Mouse (Mus musculus): ENCODE measurements around the gene Tuba1b. TPM values are rescaled to one million over a fixed set of nuclear protein-coding genes. Genes with fewer than 3 reads are reported as not detected.
A peak's percentile ranks its signal among the peaks of the same experiment; 100 is the strongest.

The Tuba1b gene
- polyA plus RNA-seq, 1 experiment from 2014 or later, result 2,216 TPM

DNA sequence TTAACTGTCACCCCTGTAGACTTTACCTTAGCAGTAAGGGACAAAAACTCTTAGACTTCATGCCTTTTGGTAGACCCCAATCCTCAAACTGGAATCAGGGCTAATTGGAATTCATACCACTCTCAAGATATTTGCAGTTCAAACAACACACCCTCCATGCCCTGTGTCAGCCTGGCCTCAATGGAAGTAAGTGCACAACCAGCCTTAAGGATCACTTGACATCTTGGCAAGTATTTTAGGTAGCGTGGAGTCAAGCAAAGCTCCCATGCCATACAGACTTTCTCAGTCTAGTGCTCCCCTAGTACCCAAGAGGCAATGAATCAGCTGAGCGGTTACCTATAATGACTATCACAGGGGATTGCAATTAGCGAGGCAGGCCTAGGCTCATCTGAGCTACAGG is 3.4 kb downstream of the Tuba1b start:
- no peak for TF ChIP-seq CTCF (IDR thresholded peaks at IDR 0.05; ENCODE audit: low read depth)
- no peaks in the 10 kb centered on the region for H3K27me3 ChIP-seq (ENCODE audit: insufficient read depth, low read length)
- H3K27ac ChIP-seq (ENCODE audit: low read depth), result no peak overlapping the region
- peak; percentile 19 for DNase-seq
- whole genome bisulfite sequencing, result 76% methylated on average over 3 of the region's 3 CpGs
- peaks cover 18% of the 10 kb centered on the region for H3K36me3 ChIP-seq (ENCODE audit: insufficient read depth)
- no peak overlapping the region for H3K9ac ChIP-seq
- H3K4me1 ChIP-seq (ENCODE audit: insufficient read depth), result peaks cover 5% of the 10 kb centered on the region; the same call in 1 of the 2 replicates
- ATAC-seq (ENCODE audit: insufficient read depth), result no peak
- H3K4me3 ChIP-seq (ENCODE audit: low read depth, low read length), result no peak overlapping the region
- H3K4me2 ChIP-seq, result no peak overlapping the region
- no peaks in the 10 kb centered on the region for H3K9me3 ChIP-seq (ENCODE audit: low read depth, low read length)

DNA sequence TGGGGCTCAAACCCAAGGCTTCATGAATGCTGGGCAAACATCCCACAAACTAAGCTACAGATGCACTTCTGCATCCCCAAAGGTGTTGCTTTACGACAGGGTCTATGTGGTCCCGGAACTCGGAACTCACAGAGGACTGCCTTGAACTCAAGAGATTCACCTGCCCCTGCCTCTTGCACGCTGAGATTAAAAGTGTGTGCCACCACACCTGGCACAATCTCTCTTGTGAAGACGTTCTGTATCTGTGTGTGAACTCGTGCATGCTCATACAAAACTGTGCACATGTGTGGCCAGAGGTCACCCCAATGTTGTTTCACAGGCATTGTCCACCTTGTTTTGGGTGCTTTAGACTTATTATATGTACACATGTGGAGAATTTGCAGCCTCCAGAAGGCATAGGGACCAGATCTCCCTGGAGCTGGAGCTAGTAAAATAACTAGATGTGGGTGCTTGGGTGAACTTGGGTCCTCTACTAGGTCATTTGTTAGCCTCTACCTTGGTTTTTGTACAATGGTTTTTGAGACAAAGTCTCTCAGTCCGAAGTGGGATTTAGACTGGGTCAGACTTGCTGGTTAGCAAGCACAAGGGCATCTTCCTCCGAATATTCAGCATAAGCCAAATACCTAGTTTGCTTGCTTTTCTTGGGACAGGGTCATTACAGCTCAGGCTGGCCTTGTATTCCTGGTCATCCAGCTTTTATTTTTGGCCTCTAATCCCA is 4.2 kb downstream of the Tuba1b start:
- no peak for TF ChIP-seq CTCF (IDR thresholded peaks at IDR 0.05; ENCODE audit: low read depth)
- no peak for DNase-seq
- Histone ChIP-seq H3K27ac (ENCODE audit: low read depth) (no peak overlapping the region), H3K4me3 (ENCODE audit: low read depth, low read length) (no peak overlapping the region), H3K4me1 (ENCODE audit: insufficient read depth) (peaks cover 1% of the 10 kb centered on the region; the same call in 1 of the 2 replicates), H3K4me2 (no peak overlapping the region), H3K9ac (0 out of 2 replicates have a peak overlapping the region, but pooled peaks have one; percentile 13), H3K9me3 (ENCODE audit: low read depth, low read length) (no peaks in the 10 kb centered on the region), H3K36me3 (ENCODE audit: insufficient read depth) (peaks cover 18% of the 10 kb centered on the region), H3K27me3 (ENCODE audit: insufficient read depth, low read length) (no peaks in the 10 kb centered on the region)
- 37% methylated on average over 8 of the region's 8 CpGs for WGBS
- no peak for ATAC-seq (ENCODE audit: insufficient read depth)

DNA sequence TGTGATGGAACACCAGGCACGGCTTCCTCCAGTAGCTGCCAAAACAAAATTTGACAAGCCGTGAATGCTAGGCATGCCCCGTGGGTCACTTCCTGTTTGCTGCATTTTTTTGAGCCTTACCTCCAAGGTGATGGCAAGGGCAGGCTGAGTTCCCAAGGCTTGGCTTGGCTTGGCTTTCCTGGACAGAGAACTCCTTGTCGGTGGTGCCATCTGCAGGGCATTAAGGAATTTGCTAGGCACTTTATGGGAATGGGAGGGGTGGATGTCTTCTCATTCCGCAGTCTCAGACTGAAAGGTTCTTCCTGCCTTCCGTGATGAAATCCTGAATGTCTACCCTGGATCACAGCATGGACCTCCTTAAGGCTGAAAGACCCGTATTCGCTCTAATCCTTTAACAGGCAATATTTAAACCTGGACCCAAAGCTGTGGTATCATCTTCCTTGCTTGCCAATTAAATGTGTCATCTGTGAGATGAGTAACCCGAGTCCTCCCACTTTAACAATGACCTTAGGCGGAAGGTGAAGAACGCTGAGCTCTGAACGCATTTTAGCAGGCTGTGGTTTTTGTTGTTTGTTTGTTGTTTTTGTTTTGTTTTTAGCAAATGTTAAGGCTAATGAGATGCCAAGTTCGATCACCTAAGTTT is 5.6 kb downstream of the Tuba1b start:
- 0 out of 2 replicates have a peak overlapping the region, but pooled peaks have one; percentile 15 for H3K4me2 ChIP-seq
- no peaks in the 10 kb centered on the region for H3K9me3 ChIP-seq (ENCODE audit: low read depth, low read length)
- peak; percentile 69 for ATAC-seq (ENCODE audit: insufficient read depth)
- H3K36me3 ChIP-seq (ENCODE audit: insufficient read depth), result peaks cover 18% of the 10 kb centered on the region
- DNase-seq, result peak; percentile 90
- H3K27me3 ChIP-seq (ENCODE audit: insufficient read depth, low read length), result no peaks in the 10 kb centered on the region
- WGBS, result 13% methylated on average over 13 of the region's 13 CpGs
- no peak overlapping the region for H3K27ac ChIP-seq (ENCODE audit: low read depth)
- no peak overlapping the region for H3K4me3 ChIP-seq (ENCODE audit: low read depth, low read length)
- TF ChIP-seq CTCF (IDR thresholded peaks at IDR 0.05; ENCODE audit: low read depth), result peak; percentile 81
- H3K9ac ChIP-seq, result no peak overlapping the region
- no peaks in the 10 kb centered on the region for H3K4me1 ChIP-seq (ENCODE audit: insufficient read depth)

DNA sequence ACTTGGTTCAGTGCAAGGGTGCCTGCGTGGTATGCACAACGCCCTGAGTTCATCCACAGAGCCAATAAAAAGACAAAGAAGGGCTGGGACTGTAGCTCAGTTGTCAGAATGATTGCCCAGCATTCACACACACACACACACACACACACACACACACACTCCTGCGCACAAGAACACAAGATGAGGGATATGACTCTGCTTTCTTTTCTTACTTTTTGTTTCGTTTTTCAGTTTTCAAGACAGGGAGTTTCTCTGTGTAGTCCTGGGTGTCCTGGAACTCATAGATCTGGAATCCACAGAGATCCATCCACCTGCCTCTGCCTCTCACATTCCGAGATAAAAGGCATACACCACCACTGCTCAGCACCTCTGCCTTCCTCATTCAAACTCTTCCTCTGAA is 6.8 kb downstream of the Tuba1b start:
- Histone ChIP-seq H3K4me1 (ENCODE audit: insufficient read depth) (no peaks in the 10 kb centered on the region), H3K9ac (no peak overlapping the region), H3K36me3 (ENCODE audit: insufficient read depth) (peaks cover 13% of the 10 kb centered on the region), H3K9me3 (ENCODE audit: low read depth, low read length) (no peaks in the 10 kb centered on the region), H3K4me2 (no peak overlapping the region), H3K27me3 (ENCODE audit: insufficient read depth, low read length) (no peaks in the 10 kb centered on the region), H3K4me3 (ENCODE audit: low read depth, low read length) (no peak overlapping the region), H3K27ac (ENCODE audit: low read depth) (no peak overlapping the region)
- 79% methylated on average over 5 of the region's 5 CpGs for WGBS
- no peak for TF ChIP-seq CTCF (IDR thresholded peaks at IDR 0.05; ENCODE audit: low read depth)
- no peak for DNase-seq
- ATAC-seq (ENCODE audit: insufficient read depth), result no peak

DNA sequence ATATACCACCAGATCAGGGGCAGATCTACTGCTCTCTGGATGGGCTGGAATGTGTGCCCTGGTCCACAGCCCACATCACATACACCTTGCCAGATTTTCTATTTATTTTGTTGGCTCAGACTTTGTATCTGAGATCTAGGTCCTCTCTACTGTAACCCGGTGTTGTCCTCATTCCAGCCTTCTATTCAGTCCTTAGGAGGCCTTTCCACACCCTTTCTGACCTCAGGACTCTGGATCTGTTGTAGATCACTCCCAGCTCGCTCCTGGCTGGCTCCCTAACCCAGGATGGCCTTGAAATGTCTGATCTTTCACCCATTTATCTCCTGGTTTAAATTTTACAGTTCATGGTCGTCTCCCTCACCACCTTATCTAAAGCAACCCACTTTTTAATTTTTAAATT is 9.7 kb downstream of the Tuba1b start:
- WGBS, result 54% methylated on average over 3 of the region's 3 CpGs
- Histone ChIP-seq H3K27me3 (ENCODE audit: insufficient read depth, low read length) (no peaks in the 10 kb centered on the region), H3K4me1 (ENCODE audit: insufficient read depth) (no peaks in the 10 kb centered on the region), H3K4me3 (ENCODE audit: low read depth, low read length) (no peak overlapping the region), H3K36me3 (ENCODE audit: insufficient read depth) (no peaks in the 10 kb centered on the region), H3K9me3 (ENCODE audit: low read depth, low read length) (no peaks in the 10 kb centered on the region), H3K9ac (no peak overlapping the region), H3K27ac (ENCODE audit: low read depth) (no peak overlapping the region), H3K4me2 (no peak overlapping the region)
- no peak for ATAC-seq (ENCODE audit: insufficient read depth)
- no peak for TF ChIP-seq CTCF (IDR thresholded peaks at IDR 0.05; ENCODE audit: low read depth)
- DNase-seq, result no peak

DNA sequence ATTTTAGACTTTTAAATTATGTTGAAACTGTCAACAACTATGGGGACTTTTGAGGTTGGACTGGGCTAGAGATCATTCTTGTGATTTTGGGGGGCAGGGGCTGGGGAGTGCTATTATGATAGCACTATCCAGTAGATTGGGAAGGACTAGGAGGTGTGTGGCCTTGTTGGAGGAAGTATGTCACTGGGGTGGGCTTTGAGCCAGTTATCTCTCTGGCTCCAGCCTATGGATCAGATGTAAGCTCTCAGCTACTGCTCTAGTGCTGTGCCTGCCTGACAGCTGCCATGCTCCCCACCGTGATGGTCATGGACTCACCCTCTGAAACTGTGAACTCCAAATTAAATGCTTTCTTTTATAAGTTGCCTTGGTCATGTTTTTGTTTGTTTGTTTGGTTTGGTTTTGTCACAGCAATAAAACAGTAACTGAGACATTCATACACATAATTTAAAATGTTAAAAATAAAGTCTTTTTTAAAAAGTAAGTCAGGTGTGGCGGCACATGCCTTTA is 11.3 kb downstream of the Tuba1b start:
- Histone ChIP-seq H3K4me2 (no peak overlapping the region), H3K36me3 (ENCODE audit: insufficient read depth) (no peaks in the 10 kb centered on the region), H3K27ac (ENCODE audit: low read depth) (no peak overlapping the region), H3K4me1 (ENCODE audit: insufficient read depth) (no peaks in the 10 kb centered on the region), H3K27me3 (ENCODE audit: insufficient read depth, low read length) (no peaks in the 10 kb centered on the region), H3K9ac (no peak overlapping the region), H3K9me3 (ENCODE audit: low read depth, low read length) (no peaks in the 10 kb centered on the region), H3K4me3 (ENCODE audit: low read depth, low read length) (no peak overlapping the region)
- no peak for DNase-seq
- TF ChIP-seq CTCF (IDR thresholded peaks at IDR 0.05; ENCODE audit: low read depth), result no peak
- ATAC-seq (ENCODE audit: insufficient read depth), result no peak
- WGBS, result 66% methylated on average over 2 of the region's 2 CpGs

DNA sequence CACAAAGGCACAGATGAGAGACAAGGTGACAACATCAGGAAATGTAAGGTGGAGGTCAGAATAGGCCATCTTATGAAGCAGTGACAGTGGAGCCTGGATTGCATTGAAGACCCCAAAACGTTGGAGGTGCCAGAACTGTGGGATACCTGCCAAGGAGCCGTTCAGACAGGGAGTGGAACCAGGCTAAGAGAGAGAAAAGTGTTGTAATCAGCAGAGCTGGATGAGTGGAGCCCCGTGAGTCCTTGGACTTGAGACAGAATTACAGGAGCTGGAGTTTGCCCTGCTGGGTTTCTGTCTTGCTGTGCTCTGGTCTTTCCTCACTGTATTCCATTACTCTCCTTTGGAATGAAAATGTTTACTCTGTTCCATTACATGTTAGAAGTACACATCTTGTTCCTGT is 11.8 kb downstream of the Tuba1b start:
- Histone ChIP-seq H3K4me3 (ENCODE audit: low read depth, low read length) (no peak overlapping the region), H3K36me3 (ENCODE audit: insufficient read depth) (no peaks in the 10 kb centered on the region), H3K9ac (no peak overlapping the region), H3K27ac (ENCODE audit: low read depth) (no peak overlapping the region), H3K9me3 (ENCODE audit: low read depth, low read length) (no peaks in the 10 kb centered on the region), H3K4me2 (no peak overlapping the region), H3K4me1 (ENCODE audit: insufficient read depth) (no peaks in the 10 kb centered on the region), H3K27me3 (ENCODE audit: insufficient read depth, low read length) (no peaks in the 10 kb centered on the region)
- WGBS, result 30% methylated on average over 3 of the region's 3 CpGs
- ATAC-seq (ENCODE audit: insufficient read depth), result no peak
- DNase-seq, result no peak
- TF ChIP-seq CTCF (IDR thresholded peaks at IDR 0.05; ENCODE audit: low read depth), result no peak
